Mouse (Mus musculus) adrenal gland, postnatal 10 days (tissue): ENCODE data around the gene Podxl2. TPM values are rescaled to one million over a fixed set of nuclear protein-coding genes. Genes with fewer than 3 reads are reported as not detected.

ENCODE experiments used
- DNase-seq: peaks from one replicate; pipeline ENCODE4 v3.0.0; 2021; ENCODE audit warnings: mixed read lengths
- total RNA-seq, 2 experiments: library from RNA; stranded (reverse); gene quantifications; 2 replicates each; pipeline ENCODE4 v1.2.3; 2021

Podxl2 gene
- total RNA-seq, 2 experiments from 2014 or later, result 27.8 to 28.3 TPM

DNA sequence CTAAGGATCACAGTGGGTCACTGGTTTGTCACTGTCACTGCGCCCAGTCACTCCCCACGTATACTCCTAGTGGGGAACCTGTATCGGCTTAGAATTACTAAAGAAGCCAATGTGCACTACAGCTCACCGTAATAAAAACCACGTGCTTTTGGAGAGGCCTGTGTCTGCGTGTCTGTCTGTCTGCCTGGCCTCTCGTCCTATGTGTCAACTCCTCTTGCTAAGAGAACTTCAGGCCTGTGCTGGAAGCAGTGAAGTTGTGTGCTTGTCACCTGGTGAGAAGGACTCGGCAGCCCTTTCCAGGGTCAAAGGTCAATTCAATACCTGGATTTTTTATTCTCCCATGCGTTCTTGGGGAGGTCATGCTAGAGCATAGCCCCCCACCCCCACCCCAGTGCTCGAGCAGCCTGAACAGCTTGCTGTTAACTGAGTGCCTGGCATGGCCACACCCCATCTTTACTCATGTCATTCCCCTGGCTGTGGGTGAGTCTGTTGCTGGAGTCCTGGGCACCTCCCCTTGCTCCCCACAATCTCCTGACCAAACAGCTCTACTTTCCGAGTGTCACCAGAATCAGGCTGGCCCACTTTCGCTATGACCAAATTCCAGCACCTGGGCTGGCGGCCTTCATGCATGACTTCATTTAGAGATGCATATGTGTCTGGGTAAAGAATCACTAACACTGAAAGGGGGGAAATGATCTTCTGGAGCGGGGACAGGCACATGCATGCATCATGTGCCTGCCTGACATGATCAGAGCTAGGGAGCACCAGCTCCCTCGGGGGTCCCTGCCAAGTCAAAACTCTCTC lies 46.4 kb downstream of the Podxl2 start:
- no peak for DNase-seq

GRCm38 (mm10) chr6:88827395-88828205 lies 47.2 kb downstream of the Podxl2 start:
- no peak for DNase-seq

GRCm38 (mm10) chr6:88826965-88827364 lies 47.9 kb downstream of the Podxl2 start:
- DNase-seq, result no peak

DNA sequence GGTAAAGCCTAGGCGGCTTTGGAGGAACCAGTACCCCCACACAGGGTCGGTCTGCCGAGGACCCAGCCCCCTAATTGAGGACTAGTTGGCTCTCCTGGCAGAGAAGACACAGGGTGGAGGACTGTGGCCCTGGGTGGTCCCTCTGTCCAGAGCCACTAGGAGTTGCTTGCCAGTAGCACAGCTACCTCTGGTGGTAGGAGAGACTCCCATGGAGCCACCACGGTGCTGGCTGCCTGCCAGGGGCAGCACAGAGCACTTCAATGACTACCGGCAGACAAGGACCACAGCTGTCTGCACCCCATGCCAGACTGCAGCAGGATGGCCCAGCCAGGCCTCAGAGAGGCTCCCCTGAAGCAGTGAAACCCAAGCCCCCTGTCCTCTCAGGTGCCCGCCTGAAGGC lies 48.3 kb downstream of the Podxl2 start:
- DNase-seq, result peak; percentile 87

DNA sequence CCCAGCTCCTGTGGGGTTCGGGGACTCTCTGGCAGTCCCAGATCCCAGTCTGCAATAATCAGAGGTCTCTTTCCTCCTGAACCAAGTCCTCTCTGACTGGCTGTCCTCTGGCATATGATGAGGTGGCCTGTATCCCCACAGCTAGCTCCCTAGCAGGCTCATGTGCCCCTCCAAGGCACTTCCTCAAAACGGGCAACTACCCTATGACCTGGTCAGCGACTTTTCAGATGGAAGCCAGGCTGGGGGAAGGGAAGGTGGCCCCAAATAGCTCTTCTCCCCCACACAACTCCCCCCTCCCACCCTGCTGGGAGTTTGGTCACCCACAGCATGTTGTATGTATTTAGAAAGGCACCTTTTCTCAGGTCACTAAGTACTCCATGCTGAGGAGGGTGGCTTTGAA lies 48.8 kb downstream of the Podxl2 start:
- DNase-seq, result no peak

- no peak for DNase-seq
These were observed 50.7 kb downstream of the Podxl2 start for GRCm38 (mm10) chr6:88824183-88824582.

GRCm38 (mm10) chr6:88821901-88822300 lies 52.9 kb downstream of the Podxl2 start:
- peak; percentile 82 for DNase-seq

DNA sequence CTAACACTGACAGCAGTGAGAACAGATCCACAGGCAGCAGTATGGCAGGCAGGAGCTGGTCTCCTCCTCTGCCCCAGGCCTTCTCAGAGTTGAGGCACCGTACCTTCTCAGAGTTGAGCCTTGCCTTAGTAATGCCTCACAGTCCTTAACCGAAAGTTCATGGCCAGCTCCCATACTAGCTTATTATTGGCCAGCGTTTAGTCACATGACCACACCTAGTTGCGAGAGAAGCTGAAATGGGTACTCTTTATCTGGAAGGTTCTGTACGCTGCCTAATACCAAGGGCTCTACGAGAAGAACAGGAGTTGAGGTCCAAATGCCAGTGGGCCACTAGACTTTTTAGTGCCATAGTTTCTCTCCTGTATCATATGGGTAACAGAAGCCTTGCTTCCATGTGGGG lies 53.5 kb downstream of the Podxl2 start:
- no peak for DNase-seq

- peak; percentile 43 for DNase-seq
These were observed 54.0 kb downstream of the Podxl2 start for GRCm38 (mm10) chr6:88820853-88821252.

GRCm38 (mm10) chr6:88816913-88817312 lies 57.9 kb downstream of the Podxl2 start:
- no peak for DNase-seq

DNA sequence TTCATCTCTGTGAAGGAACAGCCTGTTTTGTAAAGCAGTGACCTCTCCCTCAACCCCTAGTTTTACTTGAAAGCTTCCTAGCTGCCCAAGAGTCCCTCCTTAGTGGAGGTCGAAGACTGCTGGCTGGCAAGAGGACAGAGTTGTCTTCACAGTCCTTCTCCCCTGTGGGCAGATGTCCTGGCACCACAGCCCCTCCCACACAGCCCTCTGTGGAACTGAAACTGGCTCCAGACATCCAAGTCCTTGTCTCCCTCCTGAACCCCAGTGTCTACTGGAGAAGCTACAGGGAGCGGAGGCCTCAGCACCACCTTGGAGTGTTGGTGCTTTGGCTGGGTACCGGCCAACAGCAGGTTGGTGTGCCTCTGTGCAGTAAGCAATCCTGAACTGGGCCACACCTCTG lies 59.4 kb downstream of the Podxl2 start:
- no peak for DNase-seq

GRCm38 (mm10) chr6:88815036-88815435 lies 59.8 kb downstream of the Podxl2 start:
- DNase-seq, result no peak

- DNase-seq, result no peak
These were observed 61.0 kb downstream of the Podxl2 start for GRCm38 (mm10) chr6:88813832-88814231.

GRCm38 (mm10) chr6:88812886-88813285 lies 62.0 kb downstream of the Podxl2 start:
- DNase-seq, result no peak

DNA sequence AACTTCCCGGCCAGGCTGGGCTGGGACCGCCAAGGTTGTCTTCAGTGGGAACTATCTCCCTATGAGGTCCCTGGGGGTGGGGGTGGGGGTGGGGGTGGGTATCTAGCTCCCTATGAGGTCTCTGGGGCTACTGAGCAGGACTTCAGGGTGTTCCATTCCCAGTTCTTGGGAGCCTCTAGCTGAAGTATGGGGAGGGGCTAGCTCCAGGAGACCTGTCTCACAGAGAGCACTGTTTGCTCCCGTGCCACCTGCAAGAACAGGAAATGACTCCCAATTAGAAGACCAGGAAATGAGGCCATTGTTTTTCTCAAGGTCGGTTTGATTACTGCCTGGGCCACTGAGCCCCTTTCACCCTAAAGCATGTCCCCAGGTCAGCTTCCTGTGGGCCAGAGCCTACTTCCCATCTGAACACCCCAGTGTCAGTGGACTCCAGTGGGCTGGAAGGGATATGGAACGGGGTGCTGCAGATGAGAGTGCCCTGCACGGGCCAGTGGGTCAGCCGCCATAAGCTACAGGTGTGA lies 62.9 kb downstream of the Podxl2 start:
- DNase-seq, result no peak

- no peak for DNase-seq
These were observed 63.4 kb downstream of the Podxl2 start for GRCm38 (mm10) chr6:88811396-88811795.

GRCm38 (mm10) chr6:88810291-88810690 lies 64.6 kb downstream of the Podxl2 start:
- DNase-seq, result no peak

DNA sequence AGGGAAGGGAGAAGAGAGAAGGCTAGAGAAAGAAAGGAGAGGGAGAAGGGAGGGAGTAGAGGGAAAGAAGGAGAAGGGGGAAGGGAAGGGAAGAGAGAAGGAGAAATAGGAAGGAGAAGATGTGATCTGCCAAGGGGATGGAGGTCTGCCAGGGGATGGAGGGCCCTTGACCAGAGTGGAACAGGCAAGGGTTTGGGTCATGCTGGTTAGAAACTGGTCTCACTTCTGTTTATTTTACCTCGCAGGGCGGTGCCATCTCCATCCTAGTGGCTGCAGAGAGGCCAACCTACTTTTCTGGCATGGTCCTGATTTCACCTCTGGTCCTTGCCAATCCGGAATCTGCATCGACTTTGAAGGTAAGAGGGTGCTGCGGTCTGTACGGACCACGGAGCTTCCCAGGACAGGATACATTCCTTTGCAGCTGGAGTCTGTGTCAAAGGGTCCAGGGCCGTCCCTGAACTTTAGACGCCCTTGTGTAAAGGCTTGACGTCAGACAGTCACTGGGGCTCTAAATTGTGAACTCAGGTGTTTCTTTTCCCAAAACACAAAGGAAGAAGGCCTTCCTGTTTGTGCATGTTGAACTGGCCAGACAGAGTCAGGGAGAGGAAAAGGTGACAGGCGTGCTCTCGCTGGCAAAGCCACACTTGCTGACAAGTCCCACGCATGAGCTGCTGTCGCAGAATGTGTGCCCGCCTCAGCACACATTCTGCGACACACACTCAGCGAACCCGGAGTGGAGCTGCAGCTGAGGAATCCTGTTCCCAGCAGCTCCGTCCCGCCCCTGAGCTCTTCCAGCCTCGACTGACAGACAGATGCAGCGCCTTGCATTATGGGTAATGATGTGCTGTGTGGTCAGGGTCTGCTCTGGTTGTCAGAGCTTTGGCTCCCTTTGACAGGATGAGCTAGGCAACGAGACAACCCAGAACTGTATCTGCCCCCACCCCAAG lies 65.5 kb downstream of the Podxl2 start:
- no peak for DNase-seq

GRCm38 (mm10) chr6:88804966-88805577 lies 69.8 kb downstream of the Podxl2 start:
- no peak for DNase-seq

DNA sequence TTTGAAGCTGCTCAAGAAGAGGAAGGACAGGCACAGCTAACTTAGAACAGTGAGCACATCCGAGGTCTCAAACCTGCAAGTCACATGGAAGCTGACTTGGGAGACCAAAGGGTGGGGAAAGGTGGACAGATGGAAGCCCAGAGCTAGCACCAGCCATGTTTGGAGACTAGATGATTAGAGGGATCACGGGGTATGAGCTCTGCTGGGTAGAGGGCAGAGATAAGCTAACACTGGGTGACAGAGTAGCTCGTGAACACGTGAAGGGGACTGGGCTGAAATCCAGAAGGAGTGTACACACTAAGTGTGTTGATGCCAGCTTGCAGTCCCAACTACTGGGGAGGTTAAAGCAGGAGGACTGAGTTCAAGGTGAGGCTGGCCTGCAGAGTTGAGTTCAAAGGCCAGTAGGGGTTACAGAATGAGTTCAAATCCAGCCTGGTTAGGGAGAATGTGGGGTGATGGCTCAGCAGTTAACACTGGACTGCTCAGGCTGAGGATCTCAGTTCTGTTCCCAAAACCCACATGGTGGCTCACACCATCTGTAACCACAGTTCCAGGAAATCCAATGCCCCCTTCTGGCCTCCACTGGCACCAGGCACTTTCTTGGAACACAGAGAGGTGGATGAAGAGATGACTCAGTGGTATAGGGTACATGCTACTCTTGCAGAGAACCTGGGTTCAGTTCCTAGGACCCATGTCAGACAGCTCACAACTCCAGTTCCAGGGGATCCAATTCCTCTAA lies 70.7 kb downstream of the Podxl2 start:
- DNase-seq, result no peak

GRCm38 (mm10) chr6:88803051-88803450 lies 71.8 kb downstream of the Podxl2 start:
- no peak for DNase-seq
